Mouse (Mus musculus): ENCODE results near the gene Lpxn. TPM values are rescaled to one million over a fixed set of nuclear protein-coding genes. Genes with fewer than 3 reads are reported as not detected.

Gene Lpxn
- 1.1 and 4.0 TPM in 2 replicates for polyA plus RNA-seq (2015; fragmentation: Nextera tagmentation; extraction: Ambion mirVana)

DNA sequence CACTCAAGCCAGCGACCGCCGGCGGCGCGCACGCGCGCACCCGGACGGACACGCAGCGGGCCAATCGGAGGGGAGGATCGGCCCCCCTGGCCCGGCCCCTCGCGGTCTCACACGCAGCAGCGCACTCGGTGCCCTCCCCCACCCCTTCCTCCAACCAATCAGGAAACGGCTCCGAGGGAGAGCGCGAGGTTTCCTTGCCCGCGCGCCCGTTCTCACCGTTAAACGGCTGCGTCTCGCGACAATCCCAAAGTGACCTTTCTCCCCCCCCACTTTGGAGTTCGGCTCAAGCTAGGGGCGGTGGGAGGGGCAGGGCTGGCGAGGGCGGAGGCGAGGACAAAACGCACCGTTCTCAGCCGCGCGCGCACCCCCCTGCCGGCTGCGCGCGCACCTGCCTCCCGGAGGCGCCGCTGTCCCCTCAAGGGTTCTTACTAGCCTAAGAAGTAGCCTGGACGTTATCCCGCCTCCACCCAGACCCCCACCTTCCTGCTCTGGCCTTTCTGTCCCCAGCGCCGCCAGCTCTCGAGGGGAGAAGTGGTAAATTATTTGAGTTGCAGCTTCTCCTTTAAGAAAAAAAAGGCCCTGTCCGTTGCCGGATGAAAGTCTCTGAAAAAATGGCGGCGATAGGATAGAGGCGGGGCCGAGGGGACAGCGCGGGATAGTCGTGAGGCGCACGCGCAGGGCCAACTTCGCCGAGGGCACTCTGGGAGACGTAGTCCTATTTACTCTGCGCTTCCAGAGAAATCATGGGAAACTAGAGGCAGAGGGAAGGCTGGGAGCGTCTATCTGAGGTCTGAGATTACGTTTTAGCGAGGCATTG lies at the start of gene Lpxn, which contains the start of gene Zfp91:
Gene Lpxn (plus strand): TSS at position 683 of the 817 bp plus-strand sequence.
Gene Zfp91 (minus strand): TSS at position 616 of the 817 bp plus-strand sequence.
- Histone ChIP-seq H3K27me3 (no peaks in the 10 kb centered on the region), H3K4me1 (replicated peaks) (peaks cover 9% of the 10 kb centered on the region), H3K4me2 (peak within 1 kb of the TSS; percentile 87), H3K4me3 (peak within 1 kb of the TSS; percentile 99), H3K36me3 (no peaks in the 10 kb centered on the region), H3K9me3 (replicated peaks) (no peaks in the 10 kb centered on the region), H3K9ac (peak within 1 kb of the TSS; percentile 100), H3K27ac (peak within 1 kb of the TSS; percentile 100)
- ATAC-seq (replicated peaks; ENCODE audit: insufficient number of reproducible peaks, insufficient read depth, low FRiP score, low read depth) = peak; percentile 96
- WGBS = under 1% methylated on average over 51 of the region's 76 CpGs

DNA sequence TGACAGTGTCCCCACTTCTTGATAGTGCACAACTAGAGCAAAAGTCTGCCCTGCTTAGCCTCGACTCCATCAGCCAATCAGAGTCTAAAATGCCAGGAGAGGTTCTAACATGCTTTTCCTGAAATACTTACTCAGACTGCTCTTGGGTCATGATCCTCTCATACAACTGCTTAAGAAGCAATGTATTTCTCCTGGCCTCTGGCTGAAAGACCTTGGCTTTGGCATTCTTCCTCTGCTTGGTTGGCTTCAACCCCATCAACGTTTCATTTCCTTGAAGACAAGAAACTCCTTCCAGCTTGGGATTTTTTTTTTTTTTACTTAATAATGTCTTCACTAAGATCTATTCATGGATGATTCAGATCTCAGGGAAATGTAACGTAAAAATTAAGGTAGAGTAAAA lies 39.7 kb upstream of the Lpxn start:
- Histone ChIP-seq H3K4me3 (no peak overlapping the region), H3K4me2 (no peak overlapping the region), H3K27ac (no peak overlapping the region), H3K9me3 (replicated peaks) (no peaks in the 10 kb centered on the region), H3K4me1 (replicated peaks) (no peaks in the 10 kb centered on the region), H3K27me3 (no peaks in the 10 kb centered on the region), H3K9ac (no peak overlapping the region), H3K36me3 (no peaks in the 10 kb centered on the region)
- ATAC-seq (replicated peaks; ENCODE audit: insufficient number of reproducible peaks, insufficient read depth, low FRiP score, low read depth) = no peak
- 66% methylated on average over 3 of the region's 3 CpGs for WGBS

DNA sequence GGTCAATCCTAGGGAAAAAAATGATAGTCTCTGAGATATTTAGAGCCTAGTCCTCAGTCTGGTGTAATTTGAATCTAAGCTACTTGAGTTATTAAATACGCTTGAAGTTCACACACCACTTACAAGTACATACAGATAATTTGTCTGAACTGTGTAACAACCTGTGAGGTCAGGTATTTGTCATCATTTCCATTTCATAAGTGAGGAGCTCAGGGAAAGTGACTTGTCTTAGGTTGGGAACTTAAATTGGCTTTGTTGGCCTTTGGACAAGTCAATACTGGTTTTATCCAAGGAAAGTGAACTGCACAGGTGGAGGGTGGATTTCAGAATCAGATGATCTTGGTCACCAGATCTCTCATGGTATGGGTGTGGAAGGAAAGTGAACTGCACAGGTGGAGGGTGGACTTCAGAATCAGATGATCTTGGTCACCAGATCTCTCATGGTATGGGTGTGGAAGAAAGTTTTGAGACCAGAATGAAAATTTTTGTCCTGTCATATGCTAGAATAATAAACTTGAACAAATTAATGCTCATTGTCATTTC lies 37.0 kb upstream of the Lpxn start:
- WGBS = 74% methylated on average over 1 of the region's 1 CpGs
- H3K27ac ChIP-seq = no peak overlapping the region
- no peak for ATAC-seq (replicated peaks; ENCODE audit: insufficient number of reproducible peaks, insufficient read depth, low FRiP score, low read depth)

DNA sequence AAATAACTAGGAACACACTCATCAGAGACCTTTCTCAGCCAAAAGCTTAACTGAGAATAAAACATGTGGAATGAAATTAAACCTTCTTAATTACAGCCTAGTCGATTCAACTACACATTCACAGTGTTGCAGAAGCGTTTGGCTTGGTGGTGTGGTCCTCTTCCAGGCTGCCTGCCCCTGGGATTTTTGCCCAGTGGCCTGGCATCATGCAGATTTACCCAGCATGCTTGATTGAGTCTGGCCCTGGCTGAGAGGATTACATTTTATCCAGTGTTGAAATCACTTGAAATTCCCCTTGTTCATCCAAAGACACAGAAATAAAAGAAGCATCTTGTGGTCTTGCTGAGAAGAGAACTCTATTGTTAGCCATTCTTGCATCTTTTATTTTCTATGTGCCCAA lies 36.3 kb upstream of the Lpxn start:
- no peaks in the 10 kb centered on the region for H3K4me1 ChIP-seq (replicated peaks)
- H3K4me2 ChIP-seq = no peak overlapping the region
- no peaks in the 10 kb centered on the region for H3K27me3 ChIP-seq
- peaks cover 19% of the 10 kb centered on the region for H3K36me3 ChIP-seq
- H3K4me3 ChIP-seq = no peak overlapping the region
- no peak for ATAC-seq (replicated peaks; ENCODE audit: insufficient number of reproducible peaks, insufficient read depth, low FRiP score, low read depth)
- WGBS = 69% methylated on average over 2 of the region's 2 CpGs
- H3K9ac ChIP-seq = no peak overlapping the region
- no peak overlapping the region for H3K27ac ChIP-seq
- H3K9me3 ChIP-seq (replicated peaks) = no peaks in the 10 kb centered on the region

More for the DNA sequence above, 37.0 kb upstream of the Lpxn start:
- no peaks in the 10 kb centered on the region for H3K27me3 ChIP-seq
- H3K4me1 ChIP-seq (replicated peaks) = no peaks in the 10 kb centered on the region
- no peaks in the 10 kb centered on the region for H3K9me3 ChIP-seq (replicated peaks)
- no peak overlapping the region for H3K9ac ChIP-seq
- no peak overlapping the region for H3K4me3 ChIP-seq
- no peak overlapping the region for H3K4me2 ChIP-seq
- H3K36me3 ChIP-seq = peaks cover 15% of the 10 kb centered on the region

DNA sequence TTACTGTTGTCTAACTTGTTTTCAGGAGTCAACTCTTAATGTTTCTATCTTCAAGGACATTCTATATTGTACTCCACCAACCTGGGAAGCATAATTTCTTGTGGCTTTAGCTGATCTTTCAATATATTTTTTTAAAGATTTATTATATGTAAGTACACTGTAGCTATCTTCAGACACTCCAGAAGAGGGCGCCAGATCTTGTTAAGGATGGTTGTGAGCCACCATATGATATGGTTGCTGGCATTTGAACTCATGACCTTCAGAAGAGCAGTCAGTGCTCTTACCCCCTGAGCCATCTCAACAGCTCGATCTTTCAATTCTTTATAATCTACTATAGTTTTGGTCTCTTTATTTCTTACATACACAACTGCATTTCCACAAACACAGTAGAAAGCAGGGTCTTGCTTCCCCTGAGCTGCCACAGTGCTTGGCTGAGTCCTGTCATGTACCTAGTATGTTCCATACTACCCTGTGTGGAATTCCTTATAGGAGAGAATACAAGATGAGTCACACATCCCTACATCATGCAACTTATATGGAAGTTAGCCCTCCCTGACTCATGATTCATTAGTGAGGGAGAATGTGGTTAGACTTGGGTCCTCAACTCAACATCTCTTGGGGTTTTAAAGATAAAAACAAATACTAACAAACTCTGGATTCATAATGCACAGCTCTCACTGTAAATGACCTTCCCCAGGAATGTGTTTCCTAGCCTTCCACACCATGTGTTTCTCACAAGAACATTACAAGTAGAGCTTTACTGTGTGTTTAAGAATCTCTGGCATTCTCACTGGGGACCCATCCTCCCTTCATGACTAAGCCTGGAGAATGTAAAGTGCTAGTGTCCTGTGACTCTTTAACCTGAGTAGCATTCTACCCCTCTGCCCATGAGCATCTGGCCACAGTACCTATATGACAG lies 33.5 kb upstream of the Lpxn start:
- H3K9me3 ChIP-seq (replicated peaks) = no peaks in the 10 kb centered on the region
- H3K27ac ChIP-seq = no peak overlapping the region
- 56% methylated on average over 2 of the region's 2 CpGs for WGBS
- peaks cover 31% of the 10 kb centered on the region for H3K36me3 ChIP-seq
- no peak for ATAC-seq (replicated peaks; ENCODE audit: insufficient number of reproducible peaks, insufficient read depth, low FRiP score, low read depth)
- H3K4me3 ChIP-seq = no peak overlapping the region
- no peaks in the 10 kb centered on the region for H3K4me1 ChIP-seq (replicated peaks)
- no peak overlapping the region for H3K4me2 ChIP-seq
- no peaks in the 10 kb centered on the region for H3K27me3 ChIP-seq
- H3K9ac ChIP-seq = no peak overlapping the region

DNA sequence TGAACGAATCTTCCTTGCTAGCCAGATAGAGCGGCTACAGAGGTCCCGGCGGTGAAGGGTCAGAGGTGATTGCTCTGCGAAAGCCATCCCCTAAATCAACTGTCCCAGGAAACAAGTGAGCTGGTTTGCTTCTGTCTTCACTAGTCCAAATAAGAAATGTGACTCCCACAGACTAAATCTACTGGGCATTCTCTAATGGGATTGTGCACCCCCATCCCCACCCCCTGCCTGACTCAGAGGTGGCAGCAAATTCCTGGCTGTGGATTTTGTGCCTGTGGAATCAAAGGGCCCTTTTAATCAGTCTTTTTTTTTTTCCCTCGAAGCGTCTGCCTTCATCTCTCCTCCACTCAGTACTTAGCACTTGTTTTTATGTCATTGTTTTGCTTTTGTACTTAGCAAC lies 30.7 kb upstream of the Lpxn start, which contains the start of gene Cntf:
Gene Cntf (minus strand): TSS at position 325 of the 400 bp plus-strand sequence.
- H3K4me1 ChIP-seq (replicated peaks) = no peaks in the 10 kb centered on the region
- 65% methylated on average over 7 of the region's 7 CpGs for WGBS
- no peak for ATAC-seq (replicated peaks; ENCODE audit: insufficient number of reproducible peaks, insufficient read depth, low FRiP score, low read depth)
- no peak within 1 kb of the TSS for H3K27ac ChIP-seq
- H3K9me3 ChIP-seq (replicated peaks) = no peaks in the 10 kb centered on the region
- no peak within 1 kb of the TSS for H3K4me3 ChIP-seq
- H3K4me2 ChIP-seq = no peak within 1 kb of the TSS
- H3K27me3 ChIP-seq = no peaks in the 10 kb centered on the region
- H3K9ac ChIP-seq = no peak within 1 kb of the TSS
- peaks cover 55% of the 10 kb centered on the region for H3K36me3 ChIP-seq

DNA sequence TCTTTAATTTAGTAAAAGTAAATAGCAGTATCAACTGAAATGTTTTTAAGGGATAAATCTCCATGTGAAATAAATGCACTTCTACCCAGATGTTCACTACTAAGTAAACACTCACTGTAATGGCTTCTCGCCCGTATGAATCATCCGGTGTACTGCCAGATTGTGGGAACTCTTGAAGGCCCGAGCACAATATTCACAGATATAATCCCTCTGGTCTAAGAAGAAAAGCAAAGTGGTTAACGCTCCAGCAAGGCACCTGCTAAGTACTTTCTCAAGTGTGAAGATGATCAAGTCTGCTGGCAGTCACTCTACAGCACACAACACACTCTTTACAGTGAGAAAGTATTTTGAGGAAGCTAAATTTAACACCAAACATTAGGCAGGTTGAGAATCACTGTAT lies 25.1 kb upstream of the Lpxn start:
- 80% methylated on average over 5 of the region's 5 CpGs for WGBS
- Histone ChIP-seq H3K27ac (no peak overlapping the region), H3K4me2 (no peak overlapping the region), H3K9me3 (replicated peaks) (no peaks in the 10 kb centered on the region), H3K36me3 (peaks cover 44% of the 10 kb centered on the region), H3K4me1 (replicated peaks) (no peaks in the 10 kb centered on the region), H3K27me3 (no peaks in the 10 kb centered on the region), H3K4me3 (no peak overlapping the region), H3K9ac (no peak overlapping the region)
- ATAC-seq (replicated peaks; ENCODE audit: insufficient number of reproducible peaks, insufficient read depth, low FRiP score, low read depth) = no peak

DNA sequence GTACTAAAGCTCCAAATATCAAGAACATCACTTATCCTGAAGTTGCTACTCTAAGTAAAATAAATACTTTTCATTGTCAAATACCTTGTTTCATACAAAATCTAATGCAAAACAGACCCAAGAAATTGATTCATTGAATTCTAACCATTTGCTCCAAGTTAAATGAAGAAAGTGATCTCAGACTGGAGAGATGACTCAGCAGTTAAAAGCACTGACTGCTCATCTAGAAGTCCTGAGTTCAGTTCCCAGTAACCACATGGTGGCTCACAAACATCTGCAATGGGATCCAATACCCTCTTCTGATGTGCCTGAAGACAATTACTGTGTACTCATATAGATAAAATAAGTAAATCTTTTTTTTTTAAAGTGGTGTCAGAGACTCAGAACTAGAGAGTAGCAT lies 15.6 kb upstream of the Lpxn start:
- Histone ChIP-seq H3K27ac (no peak overlapping the region), H3K4me3 (no peak overlapping the region), H3K9ac (no peak overlapping the region), H3K9me3 (replicated peaks) (no peaks in the 10 kb centered on the region), H3K4me1 (replicated peaks) (no peaks in the 10 kb centered on the region; the same call in 1 of the 2 replicates), H3K4me2 (no peak overlapping the region), H3K27me3 (no peaks in the 10 kb centered on the region), H3K36me3 (peaks cover 17% of the 10 kb centered on the region)
- no peak for ATAC-seq (replicated peaks; ENCODE audit: insufficient number of reproducible peaks, insufficient read depth, low FRiP score, low read depth)

DNA sequence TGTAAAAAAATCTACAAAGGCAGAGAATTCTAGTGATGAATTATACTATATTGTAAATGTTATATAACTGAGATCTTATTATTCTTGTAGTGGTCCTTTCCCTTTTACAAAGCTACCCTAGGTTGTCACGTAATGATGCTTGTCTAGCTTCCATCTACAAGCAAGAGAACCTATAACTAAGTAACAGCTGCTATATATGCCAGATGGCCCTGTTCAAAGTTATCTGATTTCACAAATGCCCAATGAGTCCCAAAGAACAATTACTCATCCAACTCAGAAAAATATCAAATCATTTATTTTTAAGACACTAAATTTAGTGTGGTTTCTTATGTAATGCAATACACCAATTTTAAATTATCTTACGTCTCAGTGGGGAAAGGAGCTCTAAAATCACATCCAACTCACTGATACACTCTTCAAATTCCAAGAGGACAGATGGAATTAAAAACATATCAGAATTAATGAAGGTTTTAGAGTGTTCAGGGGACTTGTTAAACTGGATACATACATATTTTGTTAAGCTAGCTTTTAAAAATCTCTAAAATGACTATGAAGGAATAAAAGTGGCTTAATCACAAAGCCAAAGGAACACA lies 9.1 kb upstream of the Lpxn start:
- Histone ChIP-seq H3K36me3 (no peaks in the 10 kb centered on the region), H3K9me3 (replicated peaks) (no peaks in the 10 kb centered on the region), H3K9ac (no peak overlapping the region), H3K4me3 (no peak overlapping the region), H3K27ac (no peak overlapping the region), H3K27me3 (no peaks in the 10 kb centered on the region), H3K4me2 (no peak overlapping the region), H3K4me1 (replicated peaks) (peaks cover 9% of the 10 kb centered on the region)
- WGBS = 79% methylated on average over 2 of the region's 2 CpGs
- ATAC-seq (replicated peaks; ENCODE audit: insufficient number of reproducible peaks, insufficient read depth, low FRiP score, low read depth) = no peak

DNA sequence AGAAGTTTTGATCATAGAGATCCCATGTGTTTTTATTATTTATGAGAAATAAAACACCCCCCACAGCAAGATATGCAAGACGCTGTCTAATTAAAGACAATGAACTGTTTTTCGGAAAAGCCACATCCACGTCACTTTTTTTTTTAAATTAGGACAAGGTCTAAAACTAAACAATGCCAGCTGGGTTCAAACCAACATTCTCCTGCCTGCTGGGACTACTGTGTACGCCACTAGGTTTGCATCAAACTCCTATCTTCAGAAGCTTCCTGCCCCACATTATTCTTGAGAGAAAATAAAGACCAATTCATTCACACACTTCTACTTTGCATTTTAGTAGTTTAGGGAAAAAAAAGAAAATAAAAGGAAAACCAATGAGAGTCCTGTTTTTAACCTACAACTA lies 8.3 kb upstream of the Lpxn start:
- no peak overlapping the region for H3K4me2 ChIP-seq
- no peak for ATAC-seq (replicated peaks; ENCODE audit: insufficient number of reproducible peaks, insufficient read depth, low FRiP score, low read depth)
- no peak overlapping the region for H3K9ac ChIP-seq
- no peaks in the 10 kb centered on the region for H3K27me3 ChIP-seq
- no peaks in the 10 kb centered on the region for H3K36me3 ChIP-seq
- WGBS = 76% methylated on average over 4 of the region's 4 CpGs
- no peaks in the 10 kb centered on the region for H3K9me3 ChIP-seq (replicated peaks)
- H3K4me1 ChIP-seq (replicated peaks) = peaks cover 9% of the 10 kb centered on the region
- no peak overlapping the region for H3K4me3 ChIP-seq
- no peak overlapping the region for H3K27ac ChIP-seq

DNA sequence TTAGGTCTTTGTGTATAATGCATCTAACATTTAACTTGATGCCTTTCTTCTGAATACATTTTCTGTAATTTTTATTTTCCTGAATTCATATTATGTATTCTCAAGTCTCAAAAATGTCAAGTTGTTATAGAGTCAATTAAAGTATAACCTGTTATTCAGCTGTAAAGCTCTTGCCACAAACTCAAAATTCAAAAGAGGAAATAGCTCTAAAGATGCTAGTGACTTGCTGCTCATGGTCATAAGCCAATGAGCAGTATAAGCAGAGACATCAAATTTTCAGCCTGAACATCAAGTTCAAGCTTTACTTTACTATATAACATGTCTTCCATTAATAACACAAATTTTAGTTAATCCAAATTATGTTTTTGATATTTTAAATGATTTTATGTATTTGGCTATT lies 3.6 kb upstream of the Lpxn start:
- no peak for ATAC-seq (replicated peaks; ENCODE audit: insufficient number of reproducible peaks, insufficient read depth, low FRiP score, low read depth)
- no peak overlapping the region for H3K4me2 ChIP-seq
- no peak overlapping the region for H3K27ac ChIP-seq
- no peak overlapping the region for H3K9ac ChIP-seq
- H3K36me3 ChIP-seq = no peaks in the 10 kb centered on the region
- no peak overlapping the region for H3K4me3 ChIP-seq
- H3K9me3 ChIP-seq (replicated peaks) = no peaks in the 10 kb centered on the region
- H3K4me1 ChIP-seq (replicated peaks) = peaks cover 12% of the 10 kb centered on the region
- H3K27me3 ChIP-seq = no peaks in the 10 kb centered on the region
